Mouse (Mus musculus): ENCODE data around the gene Ifitm6.

GRCm38 (mm10) chr7:141028831-141029230, 11.1 kb upstream of the Ifitm6 start, which contains the start of gene Gm17387:
- TF ChIP-seq TCF12 (IDR thresholded peaks at IDR 0.05; ENCODE audit: low read depth, low read length) = no peak
- no peak for TF ChIP-seq CTCF (conservative IDR thresholded peaks at IDR 0.05 in 1 of 2, IDR thresholded peaks at IDR 0.05 in 1 of 2; ENCODE audit: low read depth in 2 of 2, low read length in 2 of 2)
- TF ChIP-seq MXI1 (IDR thresholded peaks at IDR 0.05; ENCODE audit: low read depth, low read length) = no peak
- no peak for TF ChIP-seq POLR2A (IDR thresholded peaks at IDR 0.05; ENCODE audit: low read depth, low read length)
- no peak for TF ChIP-seq ZNF384 (IDR thresholded peaks at IDR 0.05; ENCODE audit: low read depth, low read length)
- TF ChIP-seq SIN3A (IDR thresholded peaks at IDR 0.05; ENCODE audit: low read length) = no peak
- no peak for TF ChIP-seq CHD1 (IDR thresholded peaks at IDR 0.05; ENCODE audit: low read depth, low read length)
